Mouse (Mus musculus) urinary bladder, postnatal 36 days (tissue): ENCODE measurements around the gene Grk2.
A peak's percentile ranks its signal among the peaks of the same experiment; 100 is the strongest.

Source experiments
- DNase-seq, 2 experiments: peaks; one replicate each; pipeline ENCODE4 v3.0.0; 2022; ENCODE audit warnings: low spot score in 2 of 2, mixed read lengths in 1 of 2

The Grk2 gene

DNA sequence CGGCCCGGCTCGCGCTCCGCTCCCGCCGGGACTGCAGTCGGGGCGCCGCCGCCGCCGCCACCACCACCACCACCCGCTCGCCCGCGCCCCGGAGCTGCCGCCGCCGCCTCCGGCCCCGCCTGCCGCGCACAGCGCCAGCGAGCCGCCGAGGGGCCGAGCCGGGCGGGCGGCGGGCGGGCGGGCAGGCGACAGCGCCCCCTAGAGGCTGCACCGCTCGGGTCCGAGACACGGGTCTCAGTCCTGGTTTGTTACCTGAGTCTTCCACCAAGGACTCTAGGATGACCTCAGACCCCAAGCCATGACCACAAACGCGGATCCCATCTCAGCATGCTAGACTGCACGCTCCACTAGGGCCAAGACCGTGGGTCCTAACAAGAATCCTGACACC lies at the start of gene Grk2:
TSS of gene Grk2 (minus strand) at position 33 of the 388 bp plus-strand sequence.
- peak; percentile 69 to 80 for DNase-seq

DNA sequence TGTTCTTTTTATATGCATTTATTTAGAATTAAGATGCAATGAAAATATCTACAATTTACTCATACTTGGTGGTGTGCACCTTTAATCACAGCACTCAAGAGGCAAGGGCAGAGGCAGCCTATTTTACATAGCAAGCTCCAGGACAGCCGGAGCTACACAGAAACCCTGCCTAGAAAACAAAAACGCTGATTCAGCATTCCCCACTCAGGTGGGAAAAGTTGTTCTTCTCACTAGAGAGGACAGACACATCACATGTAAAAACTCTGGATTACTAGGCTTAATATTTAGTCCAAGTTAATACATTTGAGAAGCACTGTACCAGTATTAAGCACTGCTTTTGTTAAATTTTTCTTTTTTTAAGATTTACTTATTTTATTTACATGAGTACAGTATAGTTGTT lies 43.4 kb upstream of the Grk2 start:
- DNase-seq: no peak

DNA sequence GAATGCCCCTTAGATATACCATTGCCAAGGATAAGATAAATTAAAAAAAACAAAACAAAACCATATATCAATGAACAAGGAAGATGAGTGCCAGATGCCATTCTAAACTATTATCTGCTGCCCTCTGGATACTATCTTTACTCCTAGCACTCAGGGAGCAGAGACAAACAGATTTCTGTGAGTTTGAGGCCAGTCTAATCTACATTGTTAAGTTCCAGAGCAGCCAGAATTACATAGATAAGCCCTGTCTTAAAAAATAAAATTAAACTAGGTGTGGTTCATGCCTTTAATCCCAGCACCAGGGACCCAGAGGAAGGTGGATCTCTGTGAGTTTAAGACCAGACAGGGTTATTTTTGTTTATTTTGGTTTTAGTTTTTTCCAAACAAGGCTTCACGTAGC lies 40.5 kb upstream of the Grk2 start:
- no peak for DNase-seq

DNA sequence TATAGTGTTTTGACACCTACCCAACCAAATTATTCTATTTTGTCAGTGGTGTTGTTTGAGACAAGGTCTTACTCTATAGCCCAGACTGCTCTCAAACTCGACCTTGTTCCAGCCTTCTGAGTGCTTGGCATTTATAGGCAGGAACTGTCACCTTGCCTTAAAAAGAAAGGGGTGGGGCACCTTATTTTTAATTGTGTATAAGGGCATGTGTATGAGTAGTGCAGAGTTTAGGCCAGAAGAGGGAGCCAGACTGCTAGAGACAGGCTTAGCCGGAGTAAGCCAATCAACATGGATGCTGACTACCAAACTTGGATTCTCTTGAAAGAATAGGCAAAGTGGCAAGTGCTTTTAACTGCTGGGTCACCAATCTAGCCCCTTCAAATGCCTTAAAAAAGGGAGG lies 32.1 kb upstream of the Grk2 start:
- peak; percentile 35 to 45 for DNase-seq

DNA sequence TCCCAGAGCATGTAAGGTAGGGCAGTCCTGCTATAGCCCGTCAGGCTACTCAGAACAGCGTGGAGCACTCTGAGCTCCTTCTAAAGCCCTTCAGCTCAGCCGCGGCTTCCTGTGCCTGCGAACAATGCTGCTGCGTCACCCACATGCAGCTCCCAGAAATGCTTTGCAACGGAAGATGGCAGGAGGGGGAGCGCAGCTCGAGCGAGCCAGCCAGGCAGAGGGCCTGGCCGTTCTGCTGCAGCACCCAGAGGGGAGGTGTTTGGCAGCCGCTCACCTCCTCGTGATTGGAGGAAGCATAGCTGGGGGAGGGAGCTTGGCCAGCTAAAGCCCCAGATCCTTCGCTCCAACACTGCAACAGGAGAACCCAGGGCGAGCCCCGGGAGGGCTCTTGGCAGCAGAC lies 27.8 kb upstream of the Grk2 start:
- DNase-seq: peak; percentile 86 to 96

DNA sequence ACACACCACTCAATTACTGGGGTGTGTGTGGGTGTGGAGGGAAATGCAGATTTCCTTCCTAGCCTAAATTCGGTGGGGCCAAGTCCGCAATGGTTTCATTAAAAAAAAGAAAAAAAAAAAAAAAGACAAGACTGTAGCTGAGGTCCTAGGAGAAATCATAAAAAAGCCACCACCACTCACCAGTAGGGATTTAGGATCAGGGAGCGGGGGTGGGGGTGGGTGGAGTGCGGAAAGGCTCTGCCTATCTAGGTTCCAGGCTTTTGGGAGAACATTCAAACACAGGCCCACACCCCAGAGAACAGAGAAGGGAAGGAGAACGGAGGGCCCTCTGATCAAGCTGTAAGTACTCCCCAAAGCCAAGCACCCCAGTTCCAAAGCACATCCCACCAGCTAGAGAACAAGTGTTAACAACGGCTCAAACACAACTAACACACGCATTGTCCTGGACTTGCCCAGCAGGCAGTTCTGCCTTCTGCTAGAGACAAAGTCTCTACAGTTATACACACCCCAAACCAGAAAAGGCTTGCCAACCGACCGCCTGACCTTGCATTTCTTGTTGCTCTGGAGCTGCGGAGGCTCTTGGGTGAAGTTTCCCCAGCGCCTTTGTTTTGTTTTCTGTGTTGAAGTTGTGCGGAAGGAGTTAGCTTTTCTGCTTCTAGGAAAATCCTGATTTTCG lies 27.2 kb upstream of the Grk2 start:
- DNase-seq: peak; percentile 35 to 42

DNA sequence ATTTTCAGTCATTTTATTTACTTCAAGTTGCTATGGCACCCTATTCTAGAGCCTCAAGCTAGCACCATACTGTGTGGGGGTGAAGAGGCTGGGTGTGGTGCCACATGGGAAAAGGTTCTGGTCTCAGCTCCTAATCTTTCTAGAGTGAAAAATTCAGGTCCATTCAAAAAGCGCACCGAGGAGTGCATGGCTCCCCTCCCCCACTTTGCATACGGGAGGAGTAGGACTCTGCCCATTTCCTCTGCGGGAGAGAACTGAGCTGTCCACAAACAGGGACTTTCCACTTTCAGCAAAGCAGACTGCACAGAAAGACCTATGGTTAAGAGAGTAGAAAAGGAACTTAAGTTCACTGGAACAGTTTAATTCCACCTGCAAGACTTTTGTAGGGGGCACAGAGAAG lies 26.6 kb upstream of the Grk2 start:
- DNase-seq: peak in 1 of 2 experiments; percentile 31

DNA sequence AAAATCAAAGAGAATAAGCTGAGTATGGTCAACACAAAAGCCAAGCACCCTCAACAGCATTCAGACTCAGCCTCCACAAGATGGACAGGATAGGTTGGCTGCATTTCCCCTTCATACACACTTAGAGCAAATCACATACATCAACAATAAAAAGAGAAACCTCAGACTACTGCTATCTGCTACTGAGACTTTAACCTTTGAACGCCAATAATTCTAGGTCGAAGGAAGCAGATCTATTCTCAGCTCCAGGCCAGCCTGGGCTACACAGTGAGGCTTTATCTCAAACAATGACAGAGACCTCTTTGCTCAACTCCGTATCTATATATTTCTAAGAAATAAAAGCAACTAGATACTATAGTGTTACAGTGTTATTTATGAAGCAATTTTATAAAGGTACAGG lies 25.3 kb upstream of the Grk2 start:
- DNase-seq: no peak

DNA sequence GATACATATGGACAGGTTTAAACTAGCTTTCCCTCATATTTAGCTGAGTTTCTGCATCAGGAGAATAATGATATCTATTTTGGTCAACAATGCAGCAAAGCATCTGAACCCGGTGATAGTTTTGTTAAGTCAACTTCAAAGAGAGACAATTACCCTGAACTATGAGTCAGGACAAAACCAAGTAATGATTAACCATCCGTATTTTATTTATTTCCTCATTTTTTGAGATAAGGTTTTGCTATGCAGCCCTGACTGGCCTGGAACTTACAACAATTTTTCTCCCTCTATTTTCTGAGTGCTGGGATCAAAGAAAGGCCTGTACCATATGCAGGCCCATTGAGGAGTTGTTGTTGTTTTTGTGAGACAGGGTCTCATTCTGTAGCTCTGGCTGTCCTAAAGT lies 24.6 kb upstream of the Grk2 start:
- no peak for DNase-seq

DNA sequence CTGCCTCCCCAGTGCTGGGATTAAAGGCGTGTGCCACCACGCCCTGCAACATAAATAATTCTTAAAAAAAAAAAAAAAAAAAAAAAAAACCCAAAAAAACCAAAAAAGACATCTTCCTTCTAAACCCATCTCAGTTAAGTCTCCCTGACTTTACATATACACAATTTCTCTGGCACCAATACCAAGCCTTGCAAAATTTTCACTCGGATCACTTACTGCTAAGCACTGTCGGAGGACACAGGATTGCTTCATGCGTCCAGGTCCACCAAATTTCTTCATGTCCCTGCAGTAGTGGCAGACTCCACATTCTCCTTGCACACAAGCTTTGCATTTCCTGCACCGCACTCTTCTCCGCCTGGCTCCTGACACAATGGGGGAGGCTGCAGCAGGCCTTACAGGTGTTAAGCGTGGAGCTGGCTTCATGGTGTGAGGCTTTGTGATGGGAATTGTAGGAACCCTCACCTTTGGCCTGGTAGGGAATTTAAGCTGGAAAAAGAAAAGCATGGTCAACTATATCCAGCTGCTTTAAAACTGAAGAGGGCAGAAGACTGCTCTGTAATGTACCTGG lies 22.8 kb upstream of the Grk2 start:
- no peak for DNase-seq

DNA sequence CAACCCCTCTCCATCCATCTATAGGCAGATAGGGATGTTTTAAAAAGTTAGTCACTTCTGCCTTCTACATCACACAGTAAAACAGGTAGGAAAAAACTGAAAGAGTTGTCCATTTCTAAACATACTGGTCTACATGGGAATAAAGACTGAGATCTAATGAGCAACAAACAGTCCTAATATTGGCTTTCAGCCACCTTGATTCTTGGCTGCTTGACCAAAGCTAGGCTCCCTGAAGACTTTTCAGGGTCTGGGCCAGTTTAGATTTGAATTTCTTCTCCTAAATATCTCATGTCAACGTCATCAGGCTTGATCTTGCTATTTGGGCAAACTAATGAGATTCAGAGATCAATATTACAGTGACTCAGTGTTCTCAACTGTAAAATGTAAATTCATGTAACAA lies 20.9 kb upstream of the Grk2 start:
- no peak for DNase-seq

DNA sequence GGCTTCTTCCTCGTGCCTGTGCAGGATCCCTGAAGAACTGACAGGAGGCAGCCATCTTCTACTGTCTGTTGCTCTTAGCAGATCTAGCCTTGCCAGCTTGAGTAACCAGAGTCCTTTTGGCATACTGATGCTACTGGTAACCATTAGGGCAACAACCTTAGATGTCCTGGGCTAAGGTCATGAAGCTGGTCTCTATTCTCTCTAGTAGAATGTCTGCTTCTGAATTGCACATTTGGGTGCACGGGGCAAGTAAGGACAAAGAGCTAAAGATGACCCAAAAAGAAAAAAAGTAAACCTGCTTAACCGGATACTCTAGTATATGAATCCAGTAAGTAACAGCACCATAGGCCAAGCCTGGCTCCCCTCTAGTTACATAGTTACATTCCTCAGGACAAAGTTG lies 20.1 kb upstream of the Grk2 start:
- DNase-seq: no peak

DNA sequence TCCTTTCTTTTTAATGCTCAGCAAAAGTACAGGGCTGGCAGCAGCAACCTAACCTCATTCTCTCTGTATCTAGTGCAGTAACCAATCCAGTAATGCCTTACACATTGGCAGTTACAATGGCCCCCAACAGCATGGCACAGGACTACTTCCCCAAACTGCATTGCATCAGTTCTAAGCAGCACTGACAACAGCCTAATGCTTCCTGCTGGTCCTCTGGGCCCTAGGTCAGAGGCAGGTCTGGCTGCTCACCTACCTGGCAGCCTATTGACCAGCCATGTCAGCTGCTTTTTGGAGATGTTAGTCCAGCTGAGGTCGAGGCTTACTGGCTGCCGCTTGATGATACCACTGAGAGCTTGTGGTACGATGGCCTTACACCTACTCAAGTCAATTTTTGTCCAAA lies 16.1 kb upstream of the Grk2 start:
- no peak for DNase-seq

DNA sequence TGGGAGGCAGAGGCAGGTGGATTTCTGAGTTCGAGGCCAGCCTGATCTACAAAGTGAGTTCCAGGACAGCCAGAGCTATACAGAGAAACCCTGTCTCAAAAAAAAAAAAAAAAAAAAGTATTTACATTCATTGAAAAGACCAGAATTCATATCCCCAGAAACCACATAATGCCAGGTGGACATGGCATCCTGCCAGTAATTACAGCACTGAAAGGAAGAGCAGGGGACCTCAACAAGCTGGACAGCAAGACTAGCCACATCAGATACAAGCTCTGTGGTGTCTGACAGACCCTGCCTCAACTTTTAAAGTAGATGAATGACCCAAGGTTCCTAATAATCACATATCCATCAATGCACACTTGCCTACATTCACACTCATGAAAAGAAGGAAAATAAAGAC lies 15.6 kb upstream of the Grk2 start:
- no peak for DNase-seq

DNA sequence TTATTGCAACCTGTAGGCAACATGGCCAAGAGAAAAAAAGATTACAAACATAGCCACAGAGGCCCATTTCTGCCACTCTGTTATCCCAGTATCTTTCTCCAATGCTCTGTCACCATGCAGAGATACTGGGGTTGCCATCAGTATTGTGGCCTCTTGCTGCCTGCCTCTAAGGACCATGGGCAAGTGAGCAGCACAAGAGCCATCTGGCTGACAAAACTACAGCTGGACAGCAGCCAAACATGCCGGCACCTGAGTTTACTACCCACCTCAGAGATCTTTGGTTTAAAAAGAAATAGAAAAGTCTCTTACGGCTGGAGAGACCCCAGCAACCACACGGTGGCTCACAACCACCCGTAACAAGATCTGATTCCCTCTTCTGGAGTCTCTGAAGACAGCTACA lies 13.2 kb upstream of the Grk2 start:
- no peak for DNase-seq

DNA sequence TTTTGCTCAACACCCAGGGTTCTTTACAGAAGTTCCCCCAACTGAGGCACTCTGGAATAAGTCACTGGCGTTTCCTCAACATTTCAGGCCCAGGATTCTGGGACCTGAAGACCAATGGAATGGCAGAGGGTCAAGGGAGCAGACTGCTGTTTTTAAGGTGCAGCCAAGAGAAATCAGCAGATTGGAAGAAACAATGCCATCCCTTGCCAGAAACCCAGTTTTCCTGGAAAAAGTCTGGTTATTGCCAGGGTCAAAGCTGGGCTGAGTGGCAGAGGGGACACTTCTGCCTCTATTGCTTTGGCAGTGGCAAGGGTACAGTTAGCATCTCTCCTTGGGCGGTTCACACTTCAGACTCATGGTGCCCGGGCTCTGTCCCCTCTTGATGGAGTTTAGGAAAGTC lies 11.2 kb upstream of the Grk2 start:
- DNase-seq: no peak

DNA sequence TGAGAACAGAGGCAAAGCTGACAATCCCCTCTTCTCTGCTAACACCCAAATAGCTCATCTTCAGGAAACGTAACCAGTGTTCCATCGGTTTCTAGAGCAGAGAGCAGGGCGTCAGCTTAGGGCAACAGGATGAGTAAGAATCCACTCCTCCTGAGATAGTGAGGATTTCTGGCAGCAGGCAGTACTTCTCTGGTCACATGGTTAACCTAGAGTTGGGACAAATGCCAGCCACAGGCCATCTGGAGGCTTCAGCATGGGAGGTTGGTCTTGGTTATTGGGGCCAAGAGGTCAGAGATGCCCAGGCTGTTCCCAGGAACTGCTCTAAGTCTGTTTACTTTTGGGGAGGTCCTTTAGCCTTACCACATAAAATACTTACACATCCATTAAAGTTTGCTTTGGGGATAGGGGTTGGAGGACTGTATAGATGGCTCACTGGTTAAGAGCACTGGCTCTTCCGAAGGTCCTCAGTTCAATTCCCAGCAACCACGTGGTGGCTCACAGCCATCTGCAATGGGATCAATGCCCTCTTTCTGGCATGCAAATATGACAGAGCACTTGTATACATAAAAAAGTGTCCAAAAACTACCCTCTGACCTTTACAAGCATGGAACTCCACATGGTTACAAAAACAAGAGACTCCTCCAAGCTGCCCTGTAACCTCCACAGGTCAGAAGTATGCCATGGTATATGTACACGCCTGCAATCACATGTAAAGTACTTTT lies 9.4 kb upstream of the Grk2 start:
- no peak for DNase-seq

DNA sequence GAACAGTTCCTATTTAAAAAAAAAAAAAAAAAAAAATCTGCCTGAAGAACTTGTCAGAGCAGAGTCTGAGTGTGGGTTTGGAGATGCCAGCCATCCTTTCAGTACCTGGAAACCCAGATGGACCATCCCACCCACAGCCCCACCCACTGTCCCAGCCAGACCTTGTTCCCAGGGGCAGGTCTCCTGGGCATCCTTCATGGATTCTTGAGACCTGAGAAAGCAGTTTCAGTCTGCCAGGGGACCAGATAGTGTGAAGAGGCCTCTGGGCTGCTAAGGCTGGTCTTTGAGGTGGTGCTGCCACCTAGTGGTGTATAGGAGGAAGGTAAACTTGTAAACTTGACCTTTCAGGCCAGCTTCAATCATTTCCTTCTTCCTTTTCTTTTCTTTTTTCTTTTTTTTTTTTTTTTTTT lies 3.8 kb upstream of the Grk2 start:
- peak in 1 of 2 experiments; percentile 60 for DNase-seq

DNA sequence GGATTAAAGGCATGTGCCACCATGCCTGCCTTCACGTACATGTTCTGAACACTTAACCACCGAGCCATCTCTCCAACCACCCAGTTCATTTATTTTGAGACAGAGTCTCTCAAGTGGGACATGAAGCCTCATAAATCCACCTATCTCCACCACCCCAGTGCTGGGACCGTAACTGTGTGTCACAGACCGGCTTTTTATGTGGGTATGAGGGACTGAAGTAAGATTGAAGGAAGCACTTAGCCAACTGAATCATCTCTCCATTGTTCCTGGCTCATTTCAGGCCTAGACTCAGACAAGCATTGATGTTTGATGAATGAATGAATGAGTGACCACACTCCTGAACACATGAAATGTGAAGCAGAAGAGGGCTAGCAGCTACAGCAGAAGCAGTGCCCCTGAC lies 3.3 kb upstream of the Grk2 start:
- no peak for DNase-seq

DNA sequence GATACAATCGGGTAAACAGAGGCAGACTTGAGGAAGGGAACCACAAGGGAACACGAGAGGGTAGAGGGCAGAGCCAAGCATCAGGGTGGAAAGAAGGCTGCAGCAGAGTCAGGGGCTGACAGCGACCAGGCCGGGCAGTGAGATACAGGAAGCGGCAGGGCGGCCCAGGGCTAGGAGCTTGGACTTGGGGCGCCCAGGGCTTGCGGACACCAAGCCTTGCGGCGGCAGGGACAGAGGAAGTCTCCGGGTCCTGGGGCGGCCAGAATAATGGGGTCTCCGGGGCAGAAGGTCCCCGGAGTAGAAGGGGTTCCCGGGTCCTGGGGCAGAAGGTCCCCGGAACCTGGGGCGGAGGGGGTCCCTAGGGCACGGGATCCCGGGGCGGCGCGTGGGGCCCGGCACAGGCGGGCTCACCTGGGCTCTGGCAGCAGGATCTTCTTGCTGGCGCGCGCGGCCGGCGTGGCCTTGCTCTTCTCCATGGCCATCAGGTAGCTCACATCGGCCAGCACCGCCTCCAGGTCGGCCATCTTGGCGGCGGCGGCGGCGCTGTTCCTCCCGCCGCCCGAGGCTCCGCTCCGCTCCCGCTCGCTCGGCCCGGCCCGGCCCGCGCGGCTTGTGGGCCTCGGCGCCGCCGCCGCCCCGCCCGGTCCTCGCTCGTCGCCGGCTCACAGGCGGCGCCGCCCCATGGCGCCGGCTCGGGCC lies 382 bp downstream of the Grk2 start:
- DNase-seq: peak in 1 of 2 experiments; percentile 46

DNA sequence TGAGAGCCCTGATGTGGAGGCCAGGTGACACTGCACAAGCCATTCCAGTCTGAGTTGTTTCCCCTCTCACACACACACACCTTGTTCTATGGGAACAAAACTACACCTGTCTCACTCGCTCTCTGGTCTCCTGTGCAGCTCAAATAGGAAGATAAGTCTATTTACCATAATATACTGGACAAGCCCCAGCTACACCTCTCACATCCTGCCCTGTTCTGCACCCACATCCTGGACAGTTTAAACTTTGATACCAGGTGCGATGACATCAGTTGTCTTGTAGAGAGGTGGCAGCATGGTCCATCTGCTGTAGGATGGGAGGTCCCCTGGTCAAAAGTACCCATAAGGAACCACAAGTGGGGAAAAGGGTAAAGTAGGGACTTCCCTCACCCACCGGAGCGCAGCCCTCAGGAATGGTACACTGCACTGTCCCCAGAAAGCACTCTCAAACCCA lies 1.1 kb downstream of the Grk2 start:
- no peak for DNase-seq

DNA sequence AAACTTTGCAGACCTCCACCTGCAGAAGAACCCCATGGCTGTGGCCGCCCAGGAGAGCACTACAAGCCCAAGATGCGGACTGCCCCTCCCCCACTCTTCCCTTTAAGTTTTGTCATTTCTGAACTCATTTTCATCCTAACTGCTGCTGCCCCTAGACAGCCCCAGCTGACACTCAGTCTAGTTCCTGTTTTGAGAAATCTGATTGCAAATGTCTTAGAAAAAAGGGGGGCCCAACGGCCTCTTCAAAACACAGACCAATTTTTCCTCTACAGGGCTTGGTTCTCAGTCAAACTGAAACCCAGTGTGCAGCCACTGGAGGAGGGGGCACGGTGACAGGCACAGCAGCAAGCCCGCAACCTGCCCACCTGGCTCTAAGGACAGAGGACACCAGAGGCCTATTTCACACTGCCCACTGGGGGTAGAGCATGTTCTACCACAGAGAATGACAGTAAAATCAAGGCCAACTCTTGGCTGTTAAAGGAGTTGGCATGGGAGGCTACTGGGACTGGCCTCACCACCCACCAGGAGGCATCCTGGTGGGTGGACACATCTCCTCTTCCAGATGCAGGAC lies 1.7 kb downstream of the Grk2 start:
- no peak for DNase-seq
